9 mouse cellular contexts compared by ENCODE assay signal in genomic region chr2:94846394-94846793, GRCm38 (mm10).
"Had no signal": no experiment of that assay in that cellular context is flagged by ENCODE, and none has a peak within 500 bp of the region (broad histone marks: within the 10 kb centered on the region; RNA-seq: fewer than 3 reads in every experiment).

No protein-coding gene starts in this region.

- DNase-seq: lung, adult 2 months; right cerebral cortex, postnatal 14 days; thymus, postnatal 14 days had no signal

- H3K36me3 ChIP-seq: hindbrain, embryonic 15.5 days; limb, embryonic 10.5 days; liver, embryonic 15.5 days; midbrain, embryonic 13.5 days had no signal

- ATAC-seq: midbrain, embryonic 13.5 days had no signal

- H3K4me3 ChIP-seq: hindbrain, embryonic 15.5 days; left cerebral cortex, adult 2 months; limb, embryonic 10.5 days; liver, embryonic 15.5 days; midbrain, embryonic 13.5 days had no signal

- H3K4me2 ChIP-seq: hindbrain, embryonic 15.5 days; liver, embryonic 11.5 days; liver, embryonic 15.5 days; midbrain, embryonic 13.5 days had no signal

- H3K9ac ChIP-seq: hindbrain, embryonic 15.5 days; liver, embryonic 15.5 days; midbrain, embryonic 13.5 days had no signal

- H3K9me3 ChIP-seq: hindbrain, embryonic 15.5 days; limb, embryonic 10.5 days; liver, embryonic 15.5 days; midbrain, embryonic 13.5 days had no signal

- H3K27ac ChIP-seq: hindbrain, embryonic 15.5 days; left cerebral cortex, adult 2 months; limb, embryonic 10.5 days; liver, embryonic 15.5 days; midbrain, embryonic 13.5 days had no signal

- H3K27me3 ChIP-seq: hindbrain, embryonic 15.5 days; liver, embryonic 15.5 days; midbrain, embryonic 13.5 days had no signal

- H3K4me1 ChIP-seq: hindbrain, embryonic 15.5 days; limb, embryonic 10.5 days; liver, embryonic 15.5 days; midbrain, embryonic 13.5 days had no signal
